Mouse (Mus musculus) gastrocnemius, adult 18-20 months (tissue): Measurements from ENCODE around the gene Nkiras1. TPM values are rescaled to one million over a fixed set of nuclear protein-coding genes. Genes with fewer than 3 reads are reported as not detected.

Source experiments
- DNase-seq: peaks from one replicate; pipeline ENCODE4 v3.0.0; 2021; ENCODE audit warnings: low spot score
- total RNA-seq, 2 experiments: library from RNA; stranded (reverse); gene quantifications; 2 replicates each; pipeline ENCODE4 v1.2.3; 2021

Gene Nkiras1
- total RNA-seq, 2 experiments from 2014 or later: 35.7 to 38.0 TPM

- no peak for DNase-seq
These were observed 730 bp downstream of the Nkiras1 start for GRCm38 (mm10) chr14:18271666-18272065.

- no peak for DNase-seq
These were observed 3.6 kb downstream of the Nkiras1 start for GRCm38 (mm10) chr14:18274526-18274925.

GRCm38 (mm10) chr14:18280375-18280774, 9.4 kb downstream of the Nkiras1 start:
- DNase-seq: no peak

- peak; percentile 41 for DNase-seq
These were observed 13.6 kb downstream of the Nkiras1 start for GRCm38 (mm10) chr14:18284581-18284980.

- no peak for DNase-seq
These were observed 14.5 kb downstream of the Nkiras1 start for GRCm38 (mm10) chr14:18285476-18285875.

GRCm38 (mm10) chr14:18286441-18286840, 15.5 kb downstream of the Nkiras1 start:
- no peak for DNase-seq

- no peak for DNase-seq
These were observed 16.5 kb downstream of the Nkiras1 start for GRCm38 (mm10) chr14:18287391-18287790.

- no peak for DNase-seq
These were observed 21.2 kb downstream of the Nkiras1 start for GRCm38 (mm10) chr14:18292111-18292510.

- DNase-seq: no peak
These were observed 21.6 kb downstream of the Nkiras1 start for GRCm38 (mm10) chr14:18292578-18292977.

GRCm38 (mm10) chr14:18297441-18297840, 26.5 kb downstream of the Nkiras1 start:
- DNase-seq: no peak

- no peak for DNase-seq
These were observed 27.9 kb downstream of the Nkiras1 start for GRCm38 (mm10) chr14:18298874-18299273.

- no peak for DNase-seq
These were observed 29.7 kb downstream of the Nkiras1 start for GRCm38 (mm10) chr14:18300676-18301075.

GRCm38 (mm10) chr14:18301591-18301990, 30.7 kb downstream of the Nkiras1 start:
- DNase-seq: no peak

- no peak for DNase-seq
These were observed 31.8 kb downstream of the Nkiras1 start for GRCm38 (mm10) chr14:18302750-18303149.

GRCm38 (mm10) chr14:18303262-18303661, 32.3 kb downstream of the Nkiras1 start:
- DNase-seq: peak; percentile 90

- no peak for DNase-seq
These were observed 33.2 kb downstream of the Nkiras1 start for GRCm38 (mm10) chr14:18304165-18304564.

- no peak for DNase-seq
These were observed 46.8 kb downstream of the Nkiras1 start for GRCm38 (mm10) chr14:18317457-18318411.

- DNase-seq: no peak
These were observed 56.2 kb downstream of the Nkiras1 start for GRCm38 (mm10) chr14:18326968-18327672.

- DNase-seq: peak; percentile 25
These were observed 60.1 kb downstream of the Nkiras1 start for GRCm38 (mm10) chr14:18330789-18331692.

- DNase-seq: peak; percentile 63
These were observed 60.8 kb downstream of the Nkiras1 start, which contains the start of gene Ube2e1 for GRCm38 (mm10) chr14:18331693-18332131. Gene Ube2e1, minus strand, starts transcription at chr14:18331859.
